Mouse (Mus musculus) Patski (cell line): ENCODE data around the gene Krt32. TPM values are rescaled to one million over a fixed set of nuclear protein-coding genes. Genes with fewer than 3 reads are reported as not detected.

Source experiments
- ATAC-seq: fragments of 100-300 bp; one replicate; pipeline ENCODE4 v1.8.0; 2021
- CTCF ChIA-PET: fragments of 350-600 bp; sonication (Branson Sonifier 250); formaldehyde crosslinking; loops from one replicate; lab custom pipeline; 2022; ENCODE audit warnings: inconsistent platforms; lab: Charles Lee
- POLR2A ChIA-PET: fragments of 350-600 bp; sonication (Branson Sonifier 250); formaldehyde crosslinking; loops from one replicate; lab custom pipeline; 2022; ENCODE audit warnings: antibody characterized with exemption, inconsistent platforms; lab: Charles Lee
- DNase-seq: peaks from one replicate; pipeline ENCODE4 v3.0.0-alpha.2; 2011; ENCODE audit warnings: low read depth, low spot score
- H3K27me3 ChIP-seq: fragments of 371-371 bp; one replicate; pipeline ENCODE4 v1.5.1; 2021
- CTCF ChIP-seq: fragments of 100-300 bp; IDR thresholded peaks from one replicate; pipeline ENCODE4 v1.5.1; 2021
- in situ Hi-C: fragments of 300-500 bp; cut with MboI; formaldehyde crosslinking; loops from 3 replicates; pipeline ENCODE4 v1.11.1; 2018; ENCODE audit warnings: low pct_unique_long_range_greater_than_20kb, mixed read lengths
- polyA plus RNA-seq: library from polyadenylated mRNA; unstranded; gene quantifications from one replicate; pipeline ENCODE4 v1.2.3, GENCODE M21; 2021

The Krt32 gene
- polyA plus RNA-seq, 1 experiment from 2014 or later, result not detected

DNA sequence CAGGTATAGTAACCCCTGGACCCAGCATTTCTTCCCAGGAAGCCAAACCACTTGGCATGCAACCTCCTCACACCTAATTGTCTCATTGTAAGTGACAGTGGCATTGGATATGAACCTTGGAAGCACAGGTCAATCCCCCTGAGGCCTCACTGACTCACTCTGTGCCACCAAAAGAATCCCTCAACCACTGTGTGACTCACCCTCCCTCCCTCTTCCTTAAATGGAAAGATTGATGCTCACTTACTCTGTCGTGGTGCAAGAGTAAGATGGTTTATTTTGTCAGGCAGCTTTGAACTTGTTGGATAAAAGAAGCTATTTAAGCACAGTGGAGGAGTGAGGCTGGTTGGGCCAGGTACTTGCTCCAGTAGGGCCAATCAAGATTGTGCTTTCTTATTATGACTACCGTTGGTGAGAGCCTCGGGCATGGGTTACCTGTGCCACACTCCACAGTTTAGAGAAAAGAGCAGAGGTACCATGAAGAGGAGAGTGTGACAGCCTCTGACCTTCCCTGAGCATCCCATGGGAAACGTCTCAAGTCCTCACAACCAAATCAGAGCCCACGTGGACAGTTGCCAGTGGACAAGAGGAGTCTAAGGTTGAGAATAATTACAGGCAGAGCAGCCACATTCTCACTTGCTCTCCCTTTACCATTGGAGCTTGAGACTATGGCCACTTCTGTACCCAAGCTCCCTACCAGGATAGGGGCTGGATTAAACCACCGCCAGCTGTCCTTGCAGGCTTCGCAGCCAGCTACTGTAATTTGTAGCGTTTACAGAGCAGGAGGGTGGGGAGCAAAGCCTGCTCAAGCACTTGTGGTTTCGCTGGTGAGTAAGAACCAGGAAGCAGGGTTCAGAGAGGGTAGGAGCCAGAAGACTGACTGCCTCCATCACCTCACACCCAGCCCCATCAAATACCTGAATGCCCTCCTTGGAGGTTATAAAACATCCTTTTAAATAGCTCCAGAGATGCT lies 32.1 kb downstream of the Krt32 start:
- POLR2A ChIA-PET, result interaction anchor here (1.4 kb wide), 1 partner anchor 113 kb away, joined by 3 read pairs; no protein-coding TSS in a partner anchor
- peak; percentile 78 for ATAC-seq
- CTCF ChIA-PET, result interaction anchor here (1.0 to 1.2 kb wide), 2 partner anchors 16 to 239 kb away, joined by 3 read pairs; no protein-coding TSS in a partner anchor
- H3K27me3 ChIP-seq, result no peaks in the 10 kb centered on the region
- DNase-seq, result peak; percentile 71
- TF ChIP-seq CTCF, result no peak
- in situ Hi-C loops, result no loop called here

DNA sequence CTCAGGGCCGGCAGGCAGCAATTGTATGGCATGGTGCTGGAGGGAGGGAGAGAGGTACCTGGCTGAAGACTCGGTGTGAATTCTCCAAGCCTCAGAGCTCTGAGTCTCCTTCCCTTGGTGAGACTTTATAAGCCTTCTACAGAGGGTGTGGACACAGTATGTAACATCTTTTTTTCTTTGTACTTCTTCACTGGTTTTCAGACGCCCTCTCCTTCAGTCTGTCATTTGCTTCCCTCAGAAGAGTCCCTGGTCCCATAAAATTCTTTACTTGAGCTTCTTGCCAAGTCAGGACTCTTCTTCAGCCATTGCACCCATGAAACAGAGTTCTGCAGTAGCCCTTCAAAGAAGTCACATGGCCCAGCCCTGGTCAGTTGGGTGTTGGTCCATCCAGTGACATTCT lies 37.6 kb downstream of the Krt32 start, which contains the start of gene Krt31:
Gene Krt31, minus strand, starts transcription at position 101 of the 400 bp plus-strand sequence.
- peaks cover 3% of the 10 kb centered on the region for H3K27me3 ChIP-seq
- ATAC-seq (no peak), DNase-seq (no peak)
- in situ Hi-C loops, result no loop called here
- POLR2A ChIA-PET, result no interaction called here
- TF ChIP-seq CTCF, result no peak
- CTCF ChIA-PET, result interaction anchor here (1.3 kb wide), 1 partner anchor 11 kb away, joined by 3 read pairs; no protein-coding TSS in a partner anchor

DNA sequence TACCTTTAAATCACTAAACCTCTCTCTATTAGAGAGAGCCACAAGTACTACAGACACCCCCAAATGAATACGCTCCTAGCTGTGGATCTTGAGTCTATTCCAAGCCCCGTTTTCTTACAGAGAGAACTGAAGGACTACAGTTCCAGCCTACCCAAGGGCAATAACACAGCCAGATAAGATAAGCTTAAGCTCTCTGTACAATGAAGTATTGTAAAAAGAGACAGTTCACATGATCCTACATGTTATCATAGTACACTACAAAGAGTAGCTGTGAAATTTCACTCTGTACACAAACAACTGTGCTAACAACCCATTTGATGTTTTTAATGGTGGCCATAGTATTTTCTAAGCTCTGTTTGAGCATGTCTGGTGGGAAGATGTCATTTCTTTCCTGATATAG lies 40.8 kb downstream of the Krt32 start:
- ChIA-PET CTCF (no interaction called here), POLR2A (no interaction called here)
- TF ChIP-seq CTCF, result no peak
- peaks cover 10% of the 10 kb centered on the region for H3K27me3 ChIP-seq
- in situ Hi-C loops, result no loop called here
- no peak for DNase-seq
- no peak for ATAC-seq

DNA sequence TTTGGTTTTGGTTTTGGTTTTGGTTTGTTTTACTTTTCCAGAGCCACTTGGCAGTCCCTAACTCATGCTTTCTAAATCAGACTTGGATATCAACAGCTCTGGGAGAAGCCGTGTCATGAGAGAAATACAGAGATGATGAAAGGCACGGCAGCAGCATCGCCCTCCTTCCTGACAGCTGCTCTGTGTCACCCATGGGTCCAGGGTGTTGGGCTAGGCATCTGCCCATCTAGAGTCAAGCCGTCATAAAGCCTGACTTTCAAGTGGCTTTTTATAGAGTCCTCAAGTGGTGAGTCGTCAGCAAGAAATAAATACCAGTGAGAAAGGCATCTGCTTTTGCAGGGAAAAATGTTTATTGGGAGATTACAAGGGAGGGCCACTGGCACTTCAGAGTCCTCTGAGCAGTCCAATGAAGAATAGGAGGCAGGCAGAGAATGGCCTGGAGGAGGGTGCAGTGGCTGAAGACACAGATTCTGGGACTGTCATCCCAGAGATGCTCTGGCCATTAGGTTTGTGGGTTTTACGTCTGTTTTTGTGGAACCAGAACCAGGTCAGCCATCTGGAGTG lies 41.6 kb downstream of the Krt32 start:
- DNase-seq (no peak), ATAC-seq (no peak)
- peaks cover 14% of the 10 kb centered on the region for H3K27me3 ChIP-seq
- POLR2A ChIA-PET, result no interaction called here
- in situ Hi-C loops, result no loop called here
- no peak for TF ChIP-seq CTCF
- CTCF ChIA-PET, result interaction anchor here (1.8 kb wide), 1 partner anchor 17 kb away, joined by 4 read pairs; the partner anchor contains the start of gene Krt33b

DNA sequence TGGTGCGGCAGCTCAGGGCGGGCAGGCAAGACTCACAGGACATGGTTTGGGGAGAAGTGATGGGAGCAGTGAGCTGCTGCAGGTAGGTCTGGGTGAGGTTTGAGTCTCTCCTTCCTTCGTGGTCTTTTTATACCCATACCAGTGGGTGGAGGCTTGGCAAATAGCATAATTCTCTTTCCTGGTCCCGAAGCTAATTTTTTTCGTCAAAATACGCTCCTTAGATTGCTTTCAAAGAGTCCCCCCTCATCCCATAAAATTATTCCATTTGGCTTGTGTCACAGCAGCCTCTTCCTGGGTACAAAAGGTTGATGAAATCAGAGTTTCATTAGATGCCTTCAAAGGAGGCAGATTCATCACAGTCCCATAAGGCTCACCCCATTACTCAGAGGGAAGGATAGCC lies 46.6 kb downstream of the Krt32 start, which contains the start of gene Krt34:
Gene Krt34, minus strand, starts transcription at position 101 of the 400 bp plus-strand sequence.
- no peak for DNase-seq
- in situ Hi-C loops, result no loop called here
- H3K27me3 ChIP-seq, result peaks cover 15% of the 10 kb centered on the region
- POLR2A ChIA-PET, result no interaction called here
- TF ChIP-seq CTCF, result no peak
- ATAC-seq, result no peak
- CTCF ChIA-PET, result no interaction called here

Other genes with a start within 250 kb of the Krt32 start
- gene Krtap4-16, start 236.6 kb downstream of the Krt32 start, polyA plus RNA-seq, result not detected
- not detected for gene Gm11568, start 230.3 kb downstream of the Krt32 start, polyA plus RNA-seq
- gene Gm11559, start 223.8 kb downstream of the Krt32 start, polyA plus RNA-seq, result not detected
- not detected for gene Krtap9-1, start 214.8 kb downstream of the Krt32 start, polyA plus RNA-seq
- not detected for gene Gm11567, start 209.0 kb downstream of the Krt32 start, polyA plus RNA-seq
- gene Krtap31-1, start 180.3 kb downstream of the Krt32 start, polyA plus RNA-seq, result not detected
- not detected for gene Gm11565, start 173.5 kb downstream of the Krt32 start, polyA plus RNA-seq
- not detected for gene Krtap31-2, start 151.9 kb downstream of the Krt32 start, polyA plus RNA-seq
- gene Krtap9-5, start 139.8 kb downstream of the Krt32 start, polyA plus RNA-seq, result not detected
- not detected for gene Krtap29-1, start 109.2 kb downstream of the Krt32 start, polyA plus RNA-seq
- not detected for gene Krtap16-1, start 101.6 kb downstream of the Krt32 start, polyA plus RNA-seq
- gene Krtap17-1, start 94.2 kb downstream of the Krt32 start, polyA plus RNA-seq, result not detected
- gene Krt33a, start 72.0 kb downstream of the Krt32 start, polyA plus RNA-seq, result not detected
- gene Krt33b, start 58.4 kb downstream of the Krt32 start, polyA plus RNA-seq, result 0.18 TPM
- not detected for gene Krt34, start 46.7 kb downstream of the Krt32 start, polyA plus RNA-seq
- gene Krt31, start 37.7 kb downstream of the Krt32 start, polyA plus RNA-seq, result not detected
- gene Krt35, start 8.0 kb upstream of the Krt32 start, polyA plus RNA-seq, result not detected
- gene Krt36, start 17.4 kb upstream of the Krt32 start, polyA plus RNA-seq, result not detected
- gene Krt13, start 33.3 kb upstream of the Krt32 start, polyA plus RNA-seq, result not detected
- 0.74 TPM for gene Krt15, start 47.7 kb upstream of the Krt32 start, polyA plus RNA-seq
- not detected for gene Krt19, start 60.4 kb upstream of the Krt32 start, polyA plus RNA-seq
- not detected for gene Krt9, start 105.0 kb upstream of the Krt32 start, polyA plus RNA-seq
- not detected for gene Krt14, start 119.3 kb upstream of the Krt32 start, polyA plus RNA-seq
- not detected for gene Krt16, start 160.7 kb upstream of the Krt32 start, polyA plus RNA-seq
- gene Krt17, start 172.8 kb upstream of the Krt32 start, polyA plus RNA-seq, result 0.10 TPM
- 0.08 TPM for gene Krt42, start 181.6 kb upstream of the Krt32 start, polyA plus RNA-seq
- 674 TPM for gene Eif1, start 231.7 kb upstream of the Krt32 start, polyA plus RNA-seq
- gene Gast, start 246.2 kb upstream of the Krt32 start, polyA plus RNA-seq, result not detected